Mouse (Mus musculus) hindbrain, embryonic 10.5 days (tissue): ENCODE data around the gene Ufl1. TPM values are rescaled to one million over a fixed set of nuclear protein-coding genes. Genes with fewer than 3 reads are reported as not detected.
"Not testable (repeated sequence)": the region's sequence is repeated elsewhere in the genome, so short reads cannot be mapped to it uniquely, and the experiment has no call there.

Experiments
- DNase-seq: peaks from one replicate; pipeline ENCODE4 v3.0.0-alpha.2; 2017; ENCODE audit warnings: low spot score
- H3K27ac ChIP-seq: fragments of 300-500 bp; sonication (generic); 2 replicates; pipeline ENCODE4 v1.5.1; 2016; ENCODE audit warnings: mild to moderate bottlenecking, moderate library complexity
- H3K27me3 ChIP-seq: fragments of 300-500 bp; sonication (generic); 2 replicates; pipeline ENCODE4 v1.6.1; 2016; ENCODE audit warnings: mild to moderate bottlenecking; ENCODE audit not compliant: poor library complexity, insufficient read depth, severe bottlenecking
- H3K36me3 ChIP-seq: fragments of 300-500 bp; sonication (generic); 2 replicates; pipeline ENCODE4 v1.6.1; 2016; ENCODE audit warnings: mild to moderate bottlenecking, moderate library complexity
- H3K4me1 ChIP-seq: fragments of 300-500 bp; sonication (generic); replicated peaks from 2 replicates; pipeline ENCODE4 v1.6.1; 2016; ENCODE audit warnings: mild to moderate bottlenecking
- H3K4me3 ChIP-seq: fragments of 300-500 bp; sonication (generic); 2 replicates; pipeline ENCODE4 v1.5.1; 2016; ENCODE audit warnings: mild to moderate bottlenecking, moderate library complexity
- H3K9me3 ChIP-seq: fragments of 300-500 bp; sonication (generic); 2 replicates; pipeline ENCODE4 v1.6.1; 2016; ENCODE audit warnings: mild to moderate bottlenecking, moderate library complexity
- WGBS: fragments of 180-500 bp; shearing (Covaris S2); methylation state at CpG from one replicate; pipeline ENCODE4 v1.1.7; 2016; 5-methylcytosine and 5-hydroxymethylcytosine counted together
- polyA plus RNA-seq: library from polyadenylated mRNA; unstranded; fragments of >200 nt; fragmentation: Nextera tagmentation; extraction: Ambion mirVana; gene quantifications from 2 replicates; pipeline ENCODE4 v1.2.1, GENCODE M21; 2016

The Ufl1 gene
- polyA plus RNA-seq, 1 experiment from 2014 or later: 33.0 TPM

DNA sequence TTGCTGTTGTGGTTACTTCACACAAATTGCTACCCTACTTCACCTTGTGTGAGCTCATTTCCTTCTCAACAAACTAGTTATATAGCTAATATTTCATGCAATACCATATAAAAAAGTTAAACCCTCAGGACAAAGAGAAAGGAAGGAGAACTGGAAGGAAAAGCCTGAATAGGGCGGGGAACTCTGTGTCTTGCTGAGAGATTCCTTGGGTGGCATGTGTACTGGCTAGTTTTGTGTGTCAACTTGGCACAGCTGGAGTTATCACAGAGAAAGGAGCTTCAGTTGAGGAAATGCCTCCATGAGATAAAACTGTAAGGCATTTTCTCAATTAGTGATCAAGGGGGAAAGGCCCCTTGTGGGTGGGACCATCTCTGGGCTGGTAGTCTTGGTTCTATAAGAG lies 47.9 kb downstream of the Ufl1 start:
- H3K4me1 ChIP-seq, H3K4me3 ChIP-seq, H3K27me3 ChIP-seq, H3K9me3 ChIP-seq, H3K27ac ChIP-seq, DNase-seq, H3K36me3 ChIP-seq: not testable (repeated sequence)
- WGBS: 92% methylated on average over 1 of the region's 1 CpGs

DNA sequence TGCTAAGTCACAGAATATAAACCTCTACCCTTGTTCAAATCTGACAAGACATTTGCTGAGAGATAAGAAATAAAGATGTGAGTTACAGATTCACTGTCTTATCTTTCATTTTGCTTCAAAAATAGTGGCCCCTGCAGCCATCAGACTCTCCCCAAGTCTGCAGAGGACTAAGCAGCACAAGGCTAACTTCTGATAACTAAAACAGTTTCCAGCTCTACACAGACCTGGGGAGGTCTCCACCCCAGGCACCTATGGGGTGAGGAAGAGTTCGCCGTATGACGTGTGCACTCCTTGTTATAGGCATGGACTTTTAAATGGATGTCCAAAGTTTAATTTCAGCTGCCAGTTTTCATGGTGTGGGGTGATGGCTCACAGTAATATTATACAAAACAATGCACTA lies 49.1 kb downstream of the Ufl1 start:
- 96% methylated on average over 3 of the region's 3 CpGs for WGBS
- H3K27ac ChIP-seq: no peak overlapping the region
- no peaks in the 10 kb centered on the region for H3K9me3 ChIP-seq
- H3K4me3 ChIP-seq: no peak overlapping the region
- DNase-seq: no peak
- no peaks in the 10 kb centered on the region for H3K36me3 ChIP-seq
- H3K4me1 ChIP-seq: 0 out of 2 replicates have a peak, but pooled peaks cover under 1% of the 10 kb centered on the region
- H3K27me3 ChIP-seq: no peaks in the 10 kb centered on the region

DNA sequence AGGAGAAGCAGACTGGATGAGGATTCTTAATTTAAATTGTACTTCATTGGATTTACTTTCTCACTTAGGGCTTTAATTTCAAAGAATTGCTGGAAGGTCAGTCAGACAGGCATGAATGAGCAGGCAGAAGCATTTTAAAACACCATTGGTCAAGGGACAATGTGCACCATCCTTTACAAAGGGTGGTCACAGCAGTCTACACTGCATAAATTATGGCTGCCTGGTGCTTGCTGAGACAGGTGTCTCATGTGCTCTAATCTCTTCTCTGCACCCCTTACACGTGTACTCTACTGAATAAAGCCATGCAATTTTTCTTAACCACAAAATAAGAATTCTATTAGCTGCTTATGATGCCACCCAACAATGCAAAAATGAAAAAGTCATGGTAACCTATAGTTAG lies 54.1 kb downstream of the Ufl1 start:
- peaks cover 6% of the 10 kb centered on the region; the same call in 1 of the 2 replicates for H3K4me1 ChIP-seq
- H3K4me3 ChIP-seq: no peak overlapping the region
- 16% methylated on average over 1 of the region's 1 CpGs for WGBS
- no peak overlapping the region for H3K27ac ChIP-seq
- no peaks in the 10 kb centered on the region for H3K27me3 ChIP-seq
- H3K9me3 ChIP-seq: no peaks in the 10 kb centered on the region
- DNase-seq: no peak
- no peaks in the 10 kb centered on the region for H3K36me3 ChIP-seq

DNA sequence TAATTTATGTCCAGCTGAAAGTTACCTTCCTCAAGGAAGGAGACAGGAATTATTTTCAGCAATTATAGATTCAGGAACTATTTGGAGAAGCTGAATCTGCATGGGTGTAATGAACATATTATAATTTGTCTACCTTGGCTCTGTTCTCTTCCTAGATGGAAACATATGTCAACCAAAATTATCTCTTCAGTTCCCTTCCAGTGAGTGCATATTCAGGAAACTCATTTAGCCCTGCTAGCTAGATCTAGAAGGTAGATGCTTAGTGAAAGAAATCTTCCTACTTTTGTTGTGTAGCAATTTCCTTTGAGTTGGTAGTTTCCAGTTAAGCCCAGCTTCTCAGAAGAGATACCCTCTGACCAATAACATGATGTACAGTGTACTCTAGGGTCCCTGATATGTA lies 59.7 kb downstream of the Ufl1 start:
- H3K36me3 ChIP-seq: no peaks in the 10 kb centered on the region
- H3K9me3 ChIP-seq: no peaks in the 10 kb centered on the region
- no peaks in the 10 kb centered on the region for H3K27me3 ChIP-seq
- H3K4me3 ChIP-seq: no peak overlapping the region
- no peak for DNase-seq
- no peaks in the 10 kb centered on the region for H3K4me1 ChIP-seq
- H3K27ac ChIP-seq: no peak overlapping the region

DNA sequence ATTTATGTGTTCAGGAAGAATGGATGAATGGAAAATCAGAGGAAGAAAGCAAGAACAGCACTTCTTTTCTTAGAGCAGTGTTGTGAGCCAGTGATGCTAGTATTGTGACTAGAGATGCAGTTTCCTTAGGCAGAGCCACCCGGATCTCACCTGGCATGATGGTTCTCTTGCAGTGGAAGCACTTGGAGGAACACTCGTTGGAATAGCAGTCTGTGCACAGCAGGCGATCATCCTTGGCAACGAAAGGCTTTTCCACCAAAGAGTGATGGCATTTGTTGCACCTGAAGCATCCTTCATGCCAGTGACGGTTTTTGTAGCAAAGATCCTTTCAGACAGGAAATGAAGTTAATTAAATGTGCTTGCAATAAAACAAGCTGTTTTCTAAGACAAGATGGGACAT lies 68.2 kb downstream of the Ufl1 start:
- no peaks in the 10 kb centered on the region for H3K4me1 ChIP-seq
- no peak overlapping the region for H3K4me3 ChIP-seq
- no peaks in the 10 kb centered on the region for H3K36me3 ChIP-seq
- H3K27me3 ChIP-seq: no peaks in the 10 kb centered on the region
- DNase-seq: no peak
- 55% methylated on average over 5 of the region's 5 CpGs for WGBS
- H3K9me3 ChIP-seq: no peaks in the 10 kb centered on the region
- no peak overlapping the region for H3K27ac ChIP-seq

DNA sequence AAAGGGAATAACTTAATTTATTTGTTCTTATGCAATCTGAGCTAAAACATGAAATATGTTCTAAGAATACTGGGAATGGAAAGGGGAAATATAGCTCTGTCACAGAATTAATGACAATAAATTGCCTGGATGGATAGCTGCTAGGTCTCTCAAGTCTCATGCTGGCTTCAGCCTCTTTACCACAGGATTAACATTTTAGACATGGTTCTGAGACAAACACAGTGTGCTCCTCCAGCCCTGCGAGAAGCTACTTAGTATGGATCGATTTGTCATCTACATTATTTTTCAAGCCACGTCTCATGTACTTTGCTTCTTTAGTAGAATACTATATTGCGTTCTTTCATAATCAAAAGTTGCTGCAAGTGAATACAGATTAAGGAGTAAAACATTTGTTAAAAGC lies 75.5 kb downstream of the Ufl1 start:
- H3K36me3 ChIP-seq: no peaks in the 10 kb centered on the region
- no peak for DNase-seq
- whole genome bisulfite sequencing: 85% methylated on average over 4 of the region's 4 CpGs
- no peaks in the 10 kb centered on the region for H3K9me3 ChIP-seq
- H3K4me1 ChIP-seq: no peaks in the 10 kb centered on the region
- H3K27me3 ChIP-seq: no peaks in the 10 kb centered on the region
- no peak overlapping the region for H3K4me3 ChIP-seq
- no peak overlapping the region for H3K27ac ChIP-seq

Other genes with a start within 250 kb of the Ufl1 start
- gene Fhl5, start 38.9 kb downstream of the Ufl1 start, polyA plus RNA-seq: not detected in 2 replicates